Mouse (Mus musculus): Measurements from ENCODE around the gene Tsks. TPM values are rescaled to one million over a fixed set of nuclear protein-coding genes. Genes with fewer than 3 reads are reported as not detected.

Gene Tsks
- total and polyA plus RNA-seq, 3 experiments: 0.08 TPM; not detected in 2

GRCm38 (mm10) chr7:44916191-44916590 is 26.8 kb upstream of the Tsks start:
- H3K4me1 ChIP-seq (ENCODE audit: control insufficient read depth in 1 of 2, insufficient read depth in 2 of 2, low read length in 2 of 2): no peaks in the 10 kb centered on the region
- no peaks in the 10 kb centered on the region for H3K79me2 ChIP-seq (ENCODE audit: control insufficient read depth, insufficient read depth, low read length, poor library complexity)
- no peaks in the 10 kb centered on the region for H3K9me3 ChIP-seq (replicated peaks; ENCODE audit: insufficient read depth, low read length)
- H3K27ac ChIP-seq (ENCODE audit: control insufficient read depth, low read depth, low read length): no peak overlapping the region
- no peak for DNase-seq (ENCODE audit: low read depth, low spot score)
- TF ChIP-seq MAX (IDR thresholded peaks at IDR 0.05; ENCODE audit: low read length): no peak
- no peak for TF ChIP-seq ZNF384 (IDR thresholded peaks at IDR 0.05; ENCODE audit: low read depth, low read length)
- no peak for TF ChIP-seq MEF2A (IDR thresholded peaks at IDR 0.05; ENCODE audit: extremely low read depth, insufficient replicate concordance, low read depth, low read length, poor library complexity, severe bottlenecking)
- TF ChIP-seq SIN3A (IDR thresholded peaks at IDR 0.05; ENCODE audit: low read length): no peak
- TF ChIP-seq POLR2AphosphoS2 (IDR thresholded peaks at IDR 0.05; ENCODE audit: low read length): no peak
- TF ChIP-seq TBP (IDR thresholded peaks at IDR 0.05; ENCODE audit: low read depth, low read length): no peak
- no peak for TF ChIP-seq TCF12 (IDR thresholded peaks at IDR 0.05; ENCODE audit: low read depth, low read length)
- no peak for TF ChIP-seq USF2 (IDR thresholded peaks at IDR 0.05; ENCODE audit: borderline replicate concordance in 1 of 2, insufficient read depth in 1 of 2, low read depth in 1 of 2, low read length in 2 of 2)
- no peak for TF ChIP-seq MAZ (IDR thresholded peaks at IDR 0.05; ENCODE audit: low read depth, low read length)
- TF ChIP-seq RAD21 (IDR thresholded peaks at IDR 0.05; ENCODE audit: low read depth, low read length): no peak
- no peak for TF ChIP-seq ZC3H11A (IDR thresholded peaks at IDR 0.05; ENCODE audit: low read depth, low read length)
- no peak for TF ChIP-seq CHD1 (IDR thresholded peaks at IDR 0.05; ENCODE audit: low read depth, low read length)
- TF ChIP-seq ETS1 (IDR thresholded peaks at IDR 0.05; ENCODE audit: low read depth, low read length): no peak
- no peak for TF ChIP-seq SMC3 (IDR thresholded peaks at IDR 0.05; ENCODE audit: low read depth, low read length)
- TF ChIP-seq JUND (IDR thresholded peaks at IDR 0.05; ENCODE audit: low read depth, low read length): no peak
- no peak for TF ChIP-seq POLR2AphosphoS5 (IDR thresholded peaks at IDR 0.05; ENCODE audit: borderline replicate concordance, low read depth, low read length)
- H3K27me3 ChIP-seq (ENCODE audit: control insufficient read depth in 1 of 2, insufficient read depth in 2 of 2, low read length in 2 of 2): no peaks in the 10 kb centered on the region
- no peak overlapping the region for H3K9ac ChIP-seq (ENCODE audit: control insufficient read depth, low read depth, low read length, poor library complexity, severe bottlenecking)
- H3K36me3 ChIP-seq (ENCODE audit: control insufficient read depth in 1 of 2, insufficient read depth in 2 of 2, low read length in 2 of 2): peaks cover 0 to 3% of the 10 kb centered on the region in 2 experiments; a peak in 2 of 4 replicates
- H3K4me3 ChIP-seq (ENCODE audit: control insufficient read depth in 1 of 2, insufficient read depth in 1 of 2, low read depth in 2 of 2, low read length in 2 of 2): no peak overlapping the region

DNA sequence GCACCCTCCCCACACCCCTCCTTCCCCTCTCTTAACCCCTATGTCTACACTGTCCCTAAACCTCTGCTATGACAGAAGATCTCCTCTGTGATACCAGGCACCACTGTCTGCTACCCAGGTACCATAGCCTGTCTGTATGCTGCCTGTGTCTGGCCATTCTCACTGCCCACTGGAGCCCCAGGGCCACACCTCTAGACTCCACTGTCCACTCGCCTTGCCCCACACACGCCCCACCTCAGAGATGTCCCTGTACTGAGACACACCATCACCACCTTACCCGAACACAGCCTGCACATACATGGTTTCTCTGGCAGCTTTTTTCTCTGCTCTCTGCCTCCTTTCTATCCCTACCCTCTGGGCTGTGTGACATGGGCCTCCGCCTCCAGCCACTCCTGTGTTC is 26.1 kb upstream of the Tsks start:
- peaks cover 0 to 3% of the 10 kb centered on the region in 2 experiments; a peak in 2 of 4 replicates for H3K36me3 ChIP-seq (ENCODE audit: control insufficient read depth in 1 of 2, insufficient read depth in 2 of 2, low read length in 2 of 2)
- no peaks in the 10 kb centered on the region for H3K27me3 ChIP-seq (ENCODE audit: control insufficient read depth in 1 of 2, insufficient read depth in 2 of 2, low read length in 2 of 2)
- H3K27ac ChIP-seq (ENCODE audit: control insufficient read depth, low read depth, low read length): no peak overlapping the region
- H3K4me1 ChIP-seq (ENCODE audit: control insufficient read depth in 1 of 2, insufficient read depth in 2 of 2, low read length in 2 of 2): no peaks in the 10 kb centered on the region
- no peak overlapping the region for H3K4me3 ChIP-seq (ENCODE audit: control insufficient read depth in 1 of 2, insufficient read depth in 1 of 2, low read depth in 2 of 2, low read length in 2 of 2)
- H3K9ac ChIP-seq (ENCODE audit: control insufficient read depth, low read depth, low read length, poor library complexity, severe bottlenecking): no peak overlapping the region
- TF ChIP-seq CHD2 (IDR thresholded peaks at IDR 0.05; ENCODE audit: low read length) (no peak), CTCF (IDR thresholded peaks at IDR 0.05 in 2 of 3, conservative IDR thresholded peaks at IDR 0.05 in 1 of 3; ENCODE audit: control insufficient read depth in 1 of 3, insufficient read depth in 1 of 3, low read depth in 2 of 3, low read length in 3 of 3, poor library complexity in 1 of 3, severe bottlenecking in 1 of 3) (no peak), POLR2A (IDR thresholded peaks at IDR 0.05; ENCODE audit: control insufficient read depth in 1 of 2, insufficient read depth in 1 of 2, low read depth in 1 of 2, low read length in 2 of 2, poor library complexity in 1 of 2) (no peak), POLR2AphosphoS5 (IDR thresholded peaks at IDR 0.05; ENCODE audit: borderline replicate concordance, low read depth, low read length) (no peak), USF1 (IDR thresholded peaks at IDR 0.05; ENCODE audit: low read depth, low read length) (no peak), POLR2AphosphoS2 (IDR thresholded peaks at IDR 0.05; ENCODE audit: low read length) (no peak), MAZ (IDR thresholded peaks at IDR 0.05; ENCODE audit: low read depth, low read length) (no peak), ETS1 (IDR thresholded peaks at IDR 0.05; ENCODE audit: low read depth, low read length) (no peak), GATA1 (IDR thresholded peaks at IDR 0.05; ENCODE audit: low read depth, low read length) (no peak), USF2 (IDR thresholded peaks at IDR 0.05; ENCODE audit: borderline replicate concordance in 1 of 2, insufficient read depth in 1 of 2, low read depth in 1 of 2, low read length in 2 of 2) (no peak), E2F4 (IDR thresholded peaks at IDR 0.05; ENCODE audit: borderline replicate concordance, low read depth, low read length) (no peak), ZMIZ1 (IDR thresholded peaks at IDR 0.05; ENCODE audit: low read depth, low read length) (no peak), MXI1 (IDR thresholded peaks at IDR 0.05; ENCODE audit: low read depth, low read length) (no peak), KAT2A (conservative IDR thresholded peaks at IDR 0.05; ENCODE audit: low read depth, low read length) (no peak), RCOR1 (IDR thresholded peaks at IDR 0.05; ENCODE audit: low read depth, low read length) (no peak), EP300 (IDR thresholded peaks at IDR 0.05; ENCODE audit: low read depth in 1 of 2, low read length in 2 of 2) (no peak), CHD1 (IDR thresholded peaks at IDR 0.05; ENCODE audit: low read depth, low read length) (no peak)
- no peak for DNase-seq (ENCODE audit: low read depth, low spot score)
- no peaks in the 10 kb centered on the region for H3K79me2 ChIP-seq (ENCODE audit: control insufficient read depth, insufficient read depth, low read length, poor library complexity)
- no peaks in the 10 kb centered on the region for H3K9me3 ChIP-seq (replicated peaks; ENCODE audit: insufficient read depth, low read length)
